Mouse (Mus musculus): ENCODE results near the gene Rprd1b.

Gene Rprd1b

GRCm38 (mm10) chr2:158028354-158028863 is at the start of gene Rprd1b, which contains the start of gene Tti1:
TSS of gene Rprd1b (plus strand) at chr2:158028497.
TSS of gene Tti1 (minus strand) at chr2:158028433.
- peak; percentile 96 to 97 for DNase-seq

- DNase-seq, result peak in 1 of 2 experiments; percentile 46
These were observed 49.1 kb upstream of the Rprd1b start for GRCm38 (mm10) chr2:157979241-157979640.

DNA sequence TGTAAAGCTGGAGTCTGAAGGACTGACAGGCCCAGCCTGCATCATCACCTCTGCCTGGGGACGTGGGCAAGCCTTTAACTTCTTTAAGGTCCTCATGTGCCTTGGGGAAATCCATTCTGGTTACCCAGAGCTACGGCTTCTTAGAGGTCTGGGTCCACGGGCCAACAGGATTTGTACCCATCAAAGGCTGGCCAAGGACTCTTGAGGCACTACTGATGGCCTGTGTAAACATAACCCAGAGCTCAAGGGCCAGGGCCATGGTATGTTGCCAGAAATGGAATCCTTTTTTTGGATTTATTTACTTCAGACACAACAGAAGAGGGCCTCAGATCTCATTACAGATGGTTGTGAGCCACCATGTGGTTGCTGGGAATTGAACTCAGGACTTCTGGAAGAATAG is 45.6 kb upstream of the Rprd1b start:
- no peak for DNase-seq

- DNase-seq, result no peak
These were observed 45.0 kb upstream of the Rprd1b start for GRCm38 (mm10) chr2:157983276-157983675.

DNA sequence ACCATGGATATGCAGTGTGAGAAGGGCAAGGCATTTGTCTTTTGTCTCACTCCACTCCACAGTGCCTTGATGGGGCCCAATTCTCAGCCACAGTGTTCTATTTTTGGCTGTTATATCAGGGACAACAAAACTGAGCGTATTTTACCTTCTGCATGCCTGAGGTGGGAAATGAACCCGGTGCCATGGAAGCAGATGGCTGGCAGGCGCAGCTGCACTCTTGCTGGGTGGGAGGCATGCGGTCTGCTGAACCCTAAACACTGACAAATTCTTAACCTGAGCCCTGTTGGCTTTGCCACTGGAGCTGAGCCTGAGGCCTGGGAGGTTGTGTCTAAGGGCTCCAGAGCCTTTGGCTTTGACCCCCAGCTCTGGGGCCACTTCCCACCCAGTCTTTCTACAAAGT is 42.7 kb upstream of the Rprd1b start:
- peak; percentile 56 to 71 for DNase-seq

- no peak for DNase-seq
These were observed 42.1 kb upstream of the Rprd1b start for GRCm38 (mm10) chr2:157986235-157986634.

DNA sequence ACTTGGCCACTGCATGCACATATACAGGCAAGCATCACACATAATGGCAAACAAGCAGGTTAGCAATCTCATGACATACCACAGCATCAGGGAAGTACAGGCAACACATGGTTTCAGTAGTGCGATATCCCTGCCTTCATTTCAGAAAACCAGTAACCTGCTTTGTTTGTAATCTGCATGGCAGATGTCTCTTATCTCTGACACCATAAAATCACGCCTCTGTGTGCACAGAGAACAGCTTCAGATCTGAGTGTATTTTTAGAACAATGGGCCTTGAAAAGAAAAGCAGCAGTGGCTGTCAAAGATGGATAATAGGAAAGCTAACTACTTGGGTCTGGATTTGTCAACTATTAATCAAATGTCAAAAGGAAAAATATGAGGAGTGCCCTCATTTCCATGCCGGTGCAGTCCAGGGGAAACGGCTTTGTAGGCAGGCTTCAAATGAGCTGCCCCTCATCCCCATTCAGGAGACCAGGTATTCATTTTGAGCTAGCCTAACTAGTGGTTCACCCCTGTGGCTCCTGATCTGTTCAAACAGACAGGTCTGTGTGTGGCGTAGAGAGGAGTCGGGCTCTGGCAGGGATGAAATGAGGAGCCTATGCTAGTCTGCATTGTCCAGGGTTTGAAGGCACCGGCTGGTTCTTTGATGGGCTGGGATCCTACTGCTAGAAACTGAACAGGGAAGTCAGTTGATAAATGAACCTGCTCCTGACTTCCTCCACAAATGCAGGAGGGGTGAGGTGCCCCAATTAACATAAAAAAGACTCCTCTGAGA is 39.7 kb upstream of the Rprd1b start:
- DNase-seq, result no peak

DNA sequence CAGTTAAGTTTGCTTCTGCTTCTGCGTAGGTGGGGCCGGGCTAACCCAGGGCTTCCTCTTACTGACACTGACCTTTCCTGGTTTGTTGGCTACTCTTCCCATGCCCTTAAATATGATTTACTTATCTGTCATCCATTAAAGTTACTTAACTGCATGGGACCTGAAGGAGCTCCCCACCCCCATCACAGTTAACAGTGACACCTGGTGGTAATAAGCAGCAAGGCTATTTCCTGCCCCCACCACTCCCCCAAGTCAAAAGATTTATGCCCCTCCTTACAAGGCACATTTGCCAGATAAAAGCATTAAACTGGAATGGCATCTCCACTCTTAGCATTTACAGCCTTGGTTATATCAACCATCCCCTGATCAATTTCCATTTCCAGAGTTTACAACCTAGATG is 38.4 kb upstream of the Rprd1b start:
- peak in 1 of 2 experiments; percentile 34 for DNase-seq

GRCm38 (mm10) chr2:157991026-157991425 is 37.3 kb upstream of the Rprd1b start:
- no peak for DNase-seq

DNA sequence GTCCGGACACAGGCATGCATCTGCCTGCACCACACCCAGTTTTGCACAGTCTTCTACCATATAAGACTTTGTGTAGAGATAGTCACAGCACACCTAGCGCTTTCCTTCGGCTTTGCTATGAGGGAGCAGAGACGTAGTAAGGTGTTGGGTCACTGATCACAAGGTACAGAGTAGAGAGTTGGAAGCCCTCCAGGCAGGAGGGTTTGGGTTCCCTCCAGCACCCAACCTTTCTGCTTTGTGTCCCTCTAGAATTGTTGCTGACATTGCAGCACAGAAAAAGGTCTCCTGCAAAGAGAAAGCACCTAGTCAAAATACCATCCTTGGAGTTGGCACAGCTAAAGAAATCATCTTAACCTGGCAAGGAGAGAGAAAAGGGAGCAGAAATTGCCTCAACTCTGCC is 35.8 kb upstream of the Rprd1b start:
- peak in 1 of 2 experiments; percentile 37 for DNase-seq

GRCm38 (mm10) chr2:157998817-157999216 is 29.5 kb upstream of the Rprd1b start:
- DNase-seq, result peak; percentile 85

GRCm38 (mm10) chr2:158004620-158005019 is 23.7 kb upstream of the Rprd1b start:
- no peak for DNase-seq

GRCm38 (mm10) chr2:158005641-158006040 is 22.7 kb upstream of the Rprd1b start:
- no peak for DNase-seq

DNA sequence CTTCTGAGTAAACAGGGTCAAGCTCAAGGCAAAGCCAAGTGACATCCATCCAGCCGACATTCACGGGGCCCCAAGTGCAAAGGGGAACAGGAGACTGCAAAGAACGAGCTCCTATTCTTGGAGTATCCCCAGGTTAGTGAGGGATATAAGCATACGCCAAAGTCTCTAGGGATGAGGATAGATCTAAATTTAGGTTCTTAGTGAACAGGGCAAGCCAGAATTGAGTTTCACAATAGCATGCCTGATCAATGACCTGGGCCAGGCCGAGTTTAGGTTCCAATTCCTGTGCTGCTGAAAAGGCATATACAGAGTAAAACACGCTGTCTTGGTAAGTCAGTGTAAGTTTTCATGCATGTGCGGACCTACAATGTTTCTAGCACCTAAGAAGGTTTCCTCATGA is 18.9 kb upstream of the Rprd1b start:
- DNase-seq, result no peak

- DNase-seq, result no peak
These were observed 15.7 kb upstream of the Rprd1b start for GRCm38 (mm10) chr2:158012608-158013007.

- no peak for DNase-seq
These were observed 11.0 kb upstream of the Rprd1b start for GRCm38 (mm10) chr2:158017330-158017729.

- DNase-seq, result no peak
These were observed 393 bp upstream of the Rprd1b start for GRCm38 (mm10) chr2:158027855-158028353.

DNA sequence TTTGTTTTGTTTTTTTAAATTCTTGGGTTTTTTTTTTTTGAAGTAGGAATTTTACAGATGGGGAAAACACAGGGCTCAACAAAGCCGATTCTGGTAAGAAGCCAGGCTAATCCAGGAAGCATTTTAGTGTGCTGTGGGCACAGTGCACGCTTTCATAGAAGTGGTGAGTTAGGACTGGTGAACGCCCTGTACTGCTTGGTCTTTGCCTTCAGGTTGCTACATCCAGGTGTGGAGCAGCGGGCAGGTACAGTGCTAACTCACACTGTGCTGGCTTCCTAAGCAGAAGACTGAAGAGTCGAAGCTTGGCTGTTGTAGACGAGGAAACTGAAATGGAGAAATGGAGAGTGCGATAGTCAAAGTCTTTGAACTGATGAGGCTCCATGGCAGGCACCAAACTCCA is 1.7 kb downstream of the Rprd1b start:
- DNase-seq, result no peak

- no peak for DNase-seq
These were observed 7.5 kb downstream of the Rprd1b start for GRCm38 (mm10) chr2:158035813-158036212.

DNA sequence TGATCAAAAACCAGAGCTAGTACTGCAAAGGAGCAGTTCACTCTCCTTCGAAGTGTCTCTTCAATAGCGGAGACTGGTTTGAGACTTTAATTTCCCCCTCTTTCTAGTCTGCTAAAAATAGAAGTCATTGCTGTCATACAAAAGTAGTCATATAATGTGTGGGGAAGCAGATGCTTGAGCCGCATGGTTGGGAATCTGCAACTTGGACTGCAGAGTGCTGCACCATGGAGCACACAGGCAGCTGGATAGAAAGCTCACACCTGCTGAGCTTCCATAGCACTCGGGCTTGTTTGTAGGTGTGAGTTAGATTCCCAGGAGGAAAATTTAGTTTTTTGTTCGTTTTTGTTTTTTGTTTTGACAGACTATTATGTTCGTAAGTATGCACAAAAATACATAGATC is 8.1 kb downstream of the Rprd1b start:
- no peak for DNase-seq

GRCm38 (mm10) chr2:158036953-158037352 is 8.7 kb downstream of the Rprd1b start:
- no peak for DNase-seq

DNA sequence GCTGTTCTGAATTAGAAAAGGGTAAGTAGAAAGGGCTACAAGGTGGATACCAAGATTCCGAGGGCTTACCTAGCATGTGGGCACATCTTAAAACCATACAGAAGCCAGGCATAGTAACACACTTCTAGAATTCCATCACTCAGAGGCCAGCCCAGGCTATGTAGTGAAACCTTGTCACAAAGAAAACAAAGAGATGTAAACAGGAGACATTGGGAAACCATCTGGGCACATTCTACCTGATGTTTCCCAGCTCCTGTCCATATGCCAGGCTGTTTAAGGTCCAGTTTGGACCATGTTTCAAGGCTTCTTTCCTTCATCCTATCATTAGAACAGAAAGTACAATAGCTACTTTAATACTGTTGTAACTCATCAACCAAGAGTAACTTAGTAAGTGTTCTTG is 9.3 kb downstream of the Rprd1b start:
- no peak for DNase-seq

GRCm38 (mm10) chr2:158039662-158040061 is 11.4 kb downstream of the Rprd1b start:
- DNase-seq, result no peak

- DNase-seq, result no peak
These were observed 12.1 kb downstream of the Rprd1b start for GRCm38 (mm10) chr2:158040396-158040795.
